Mouse (Mus musculus) MEL (cell line): ENCODE results near the gene Hilpda.

ENCODE experiments used
- KAT2A ChIP-seq: conservative IDR thresholded peaks from 2 replicates; pipeline ENCODE4 v1.6.1; 2012; ENCODE audit warnings: low read depth, low read length, improper control_type of control experiment, inconsistent platforms
- POLR2A ChIP-seq, 2 experiments: IDR thresholded peaks; 2 replicates each; pipeline ENCODE4 v1.6.1; 2011 to 2012; ENCODE audit warnings: low read length in 2 of 2, mild to moderate bottlenecking in 2 of 2, control low read depth in 1 of 2, improper control_type of control experiment in 1 of 2, low read depth in 1 of 2, moderate library complexity in 1 of 2; ENCODE audit not compliant: control insufficient read depth in 1 of 2, insufficient read depth in 1 of 2, poor library complexity in 1 of 2
- RAD21 ChIP-seq: IDR thresholded peaks from 2 replicates; pipeline ENCODE4 v1.6.1; 2011; ENCODE audit warnings: mild to moderate bottlenecking, low read depth, low read length, improper control_type of control experiment
- USF1 ChIP-seq: IDR thresholded peaks from 2 replicates; pipeline ENCODE4 v1.6.1; 2014; ENCODE audit warnings: low read depth, mild to moderate bottlenecking, inconsistent platforms, low read length, improper control_type of control experiment, moderate library complexity
- ZC3H11A ChIP-seq: IDR thresholded peaks from 2 replicates; pipeline ENCODE4 v1.6.1; 2012; ENCODE audit warnings: low read depth, mild to moderate bottlenecking, inconsistent platforms, low read length, improper control_type of control experiment
- ZKSCAN1 ChIP-seq: IDR thresholded peaks from 2 replicates; pipeline ENCODE4 v1.6.1; 2012; ENCODE audit warnings: low read depth, mild to moderate bottlenecking, inconsistent platforms, low read length, improper control_type of control experiment, moderate library complexity

DNA sequence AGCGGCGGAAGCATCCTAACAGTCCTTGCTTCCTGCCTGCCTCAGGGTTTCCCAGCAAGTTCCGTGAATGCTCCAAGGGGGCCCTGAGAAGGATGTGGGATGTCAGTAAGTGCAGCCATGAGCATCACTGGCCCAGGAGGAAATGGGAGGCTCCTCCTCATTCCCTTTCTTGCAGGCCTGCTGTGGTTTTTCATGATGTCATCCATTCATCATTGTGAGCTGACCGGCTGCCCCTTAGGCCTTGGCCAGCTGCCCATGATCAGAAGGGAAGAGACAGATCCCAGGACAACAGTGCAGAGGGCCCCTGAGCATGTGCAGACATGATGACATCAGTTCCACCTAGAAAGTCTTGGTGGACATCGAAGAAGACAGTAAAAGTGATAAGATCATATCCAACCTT, 46.6 kb downstream of the Hilpda start, which contains the start of gene Fam71f1:
- TF ChIP-seq ZC3H11A (no peak), POLR2A (IDR thresholded peaks at IDR 0.05; ENCODE audit: control insufficient read depth in 1 of 2, insufficient read depth in 1 of 2, low read depth in 1 of 2, low read length in 2 of 2, poor library complexity in 1 of 2) (no peak), RAD21 (no peak), KAT2A (no peak), ZKSCAN1 (no peak), USF1 (no peak)
